Mouse (Mus musculus): ENCODE results near the gene Ankrd44. TPM values are rescaled to one million over a fixed set of nuclear protein-coding genes. Genes with fewer than 3 reads are reported as not detected.

Gene Ankrd44
- total RNA-seq, 1 experiment from 2014 or later: 49.5 TPM

- no peak for ATAC-seq (replicated peaks in 1 of 2; ENCODE audit: insufficient read depth in 1 of 2, low FRiP score in 2 of 2, low TSS enrichment in 1 of 2, low read depth in 1 of 2, poor library complexity in 2 of 2, severe bottlenecking in 2 of 2)
Observed at GRCm38 (mm10) chr1:54597594-54598217, 328.5 kb downstream of the Ankrd44 start.

- ATAC-seq (replicated peaks in 1 of 2; ENCODE audit: insufficient read depth in 1 of 2, low FRiP score in 2 of 2, low TSS enrichment in 1 of 2, low read depth in 1 of 2, poor library complexity in 2 of 2, severe bottlenecking in 2 of 2): no peak
Observed at GRCm38 (mm10) chr1:54596151-54596550, 330.0 kb downstream of the Ankrd44 start.

Other genes with a start within 250 kb of the Ankrd44 start
- gene Sf3b1, start 101.1 kb upstream of the Ankrd44 start, total RNA-seq (2017): 416 and 452 TPM in 2 replicates
- 39.4 and 43.9 TPM in 2 replicates for gene Coq10b, start 126.4 kb upstream of the Ankrd44 start, total RNA-seq (2017)
- gene Hspe1, start 161.7 kb upstream of the Ankrd44 start, total RNA-seq (2017): 293 and 376 TPM in 2 replicates
- gene Hspd1, start 161.9 kb upstream of the Ankrd44 start, total RNA-seq (2017): 292 and 520 TPM in 2 replicates
- 45.7 and 68.9 TPM in 2 replicates for gene Mob4, start 204.8 kb upstream of the Ankrd44 start, total RNA-seq (2017)